Mouse (Mus musculus) c-Kit-positive CD71-positive TER-119-negative erythroid progenitor cells, embryonic 14.5 days (primary cell): ENCODE results near the gene Stum.
"Not testable (repeated sequence)": the region's sequence is repeated elsewhere in the genome, so short reads cannot be mapped to it uniquely, and the experiment has no call there.

ENCODE experiments used
- DNase-seq: peaks from one replicate; pipeline ENCODE4 v3.0.0-alpha.2; 2013; ENCODE audit warnings: low read depth

The Stum gene

DNA sequence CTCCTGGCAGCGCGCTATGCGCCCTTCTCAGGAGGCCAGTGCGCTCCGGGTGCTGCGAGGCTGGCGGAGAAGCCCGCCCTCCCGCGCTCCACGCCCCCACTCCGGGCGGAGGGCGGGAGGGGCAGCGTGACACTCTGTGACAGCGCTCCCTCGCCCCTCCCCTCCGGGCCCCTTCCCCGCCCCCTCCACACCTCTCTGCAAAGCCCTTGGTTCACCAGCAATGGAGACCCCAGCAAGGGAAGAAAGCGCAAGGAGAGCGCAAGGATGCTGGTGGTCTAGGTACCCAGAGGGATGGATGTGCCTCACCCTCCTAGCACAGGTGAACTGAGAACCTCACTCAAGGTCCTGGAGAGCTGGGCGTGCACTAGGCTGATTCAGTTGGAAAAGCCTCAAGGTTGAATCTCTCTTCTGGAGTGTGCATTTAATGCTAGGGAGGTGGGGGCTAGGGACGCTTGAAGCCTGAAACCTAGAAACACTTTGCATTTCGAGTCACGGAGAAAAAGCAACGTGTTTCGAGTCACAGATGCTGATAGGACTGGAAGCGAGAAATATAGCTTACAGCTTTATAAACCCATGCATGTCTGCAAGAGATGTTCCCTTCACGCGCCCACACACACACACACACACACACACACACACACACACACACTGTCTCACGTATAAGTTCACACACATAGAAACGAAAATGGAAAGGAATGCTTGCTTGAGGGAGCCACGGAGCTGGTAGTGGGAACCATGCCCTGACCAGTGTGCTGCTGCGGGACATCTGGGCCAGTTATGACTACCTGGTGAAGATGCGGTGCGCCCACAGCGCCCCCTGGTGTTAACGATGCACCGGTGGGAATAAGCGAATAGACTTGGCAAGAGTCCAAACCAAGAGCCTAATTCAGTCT, at the start of gene Stum:
TSS of gene Stum (minus strand) at position 106 of the 893 bp plus-strand sequence.
- peak; percentile 44 for DNase-seq

GRCm38 (mm10) chr1:180532671-180533070, 49.4 kb upstream of the Stum start:
- DNase-seq: no peak

GRCm38 (mm10) chr1:180530457-180531263, 47.4 kb upstream of the Stum start:
- DNase-seq: no peak

GRCm38 (mm10) chr1:180529847-180530246, 46.5 kb upstream of the Stum start:
- DNase-seq: no peak

- no peak for DNase-seq
Observed at GRCm38 (mm10) chr1:180525301-180525700, 42.0 kb upstream of the Stum start.

DNA sequence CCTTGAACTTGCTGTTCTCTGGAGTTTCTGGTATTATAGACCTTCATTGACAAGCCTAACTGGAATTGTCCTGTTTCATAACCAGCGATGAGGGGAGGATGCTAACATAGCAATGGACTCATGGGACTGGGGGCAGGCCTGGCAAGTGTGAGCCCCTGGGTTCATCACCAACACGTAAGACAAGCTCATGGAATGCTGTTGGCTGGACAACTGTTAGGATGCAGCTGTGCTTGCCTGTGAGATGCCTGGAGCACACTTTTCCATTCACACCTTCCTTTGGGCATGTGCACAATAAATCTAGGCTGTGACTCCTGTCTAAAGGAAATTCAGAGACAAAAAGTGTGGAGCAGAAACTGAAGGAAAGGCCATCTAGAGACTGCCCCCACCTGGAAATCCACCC, 40.0 kb upstream of the Stum start:
- DNase-seq: no peak

- DNase-seq: no peak
Observed at GRCm38 (mm10) chr1:180520190-180520589, 36.9 kb upstream of the Stum start.

GRCm38 (mm10) chr1:180519520-180519919, 36.2 kb upstream of the Stum start:
- DNase-seq: no peak

GRCm38 (mm10) chr1:180518899-180519298, 35.6 kb upstream of the Stum start:
- DNase-seq: not testable (repeated sequence)

- no peak for DNase-seq
Observed at GRCm38 (mm10) chr1:180518412-180518811, 35.1 kb upstream of the Stum start.

DNA sequence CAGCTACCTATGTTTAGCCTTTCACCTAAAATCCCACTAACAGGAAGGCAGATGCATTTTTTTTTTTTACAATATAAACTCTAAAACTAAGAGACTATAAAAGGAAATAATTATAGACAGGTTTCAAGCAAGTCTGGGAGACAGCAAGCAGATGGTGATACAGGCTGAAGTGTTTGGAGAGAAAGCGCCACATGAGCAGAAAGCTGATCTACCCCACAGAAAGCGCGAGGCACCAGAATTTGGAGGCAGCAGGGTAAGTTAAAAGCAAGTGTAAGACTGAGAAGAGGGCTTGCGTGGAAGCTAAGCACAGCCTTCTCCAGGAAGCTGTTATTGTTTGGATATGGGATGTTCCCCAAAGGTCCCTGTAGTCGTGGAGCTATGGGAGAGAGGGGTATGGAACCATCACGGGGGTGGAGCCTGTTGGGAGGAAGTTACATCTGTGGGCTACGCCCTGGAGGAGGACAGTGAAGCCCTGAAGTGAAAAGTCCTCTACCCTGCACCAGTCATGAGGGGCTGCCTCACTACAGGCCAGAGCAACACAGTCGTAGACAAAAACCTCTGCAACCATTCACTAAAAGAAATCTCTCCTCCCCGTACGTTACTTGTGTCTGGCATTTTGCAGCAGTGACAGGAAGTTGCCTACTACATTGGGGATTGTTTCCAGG, 34.2 kb upstream of the Stum start:
- no peak for DNase-seq

GRCm38 (mm10) chr1:180514077-180514476, 30.8 kb upstream of the Stum start:
- no peak for DNase-seq

DNA sequence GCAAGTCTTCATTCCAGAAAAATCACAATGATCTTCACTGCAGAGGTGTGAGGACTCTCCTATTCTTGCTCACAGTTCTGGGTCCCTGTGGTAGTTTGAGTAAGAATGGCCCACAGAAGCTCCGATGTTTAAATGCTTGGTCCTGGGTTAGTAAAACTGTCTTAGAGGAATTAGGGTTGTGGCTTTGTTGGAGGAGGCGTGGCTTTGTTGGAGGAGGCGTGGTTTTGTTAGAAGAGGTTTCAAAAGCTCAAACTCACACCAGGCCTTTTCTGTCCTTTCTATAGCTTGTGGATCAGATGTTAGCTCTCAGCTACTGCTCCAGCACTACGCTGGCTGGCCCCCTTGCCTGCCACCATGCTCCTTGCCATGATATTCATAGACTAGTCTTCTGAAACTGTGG, 27.6 kb upstream of the Stum start:
- peak; percentile 28 for DNase-seq

- no peak for DNase-seq
Observed at GRCm38 (mm10) chr1:180510442-180510841, 27.1 kb upstream of the Stum start.

DNA sequence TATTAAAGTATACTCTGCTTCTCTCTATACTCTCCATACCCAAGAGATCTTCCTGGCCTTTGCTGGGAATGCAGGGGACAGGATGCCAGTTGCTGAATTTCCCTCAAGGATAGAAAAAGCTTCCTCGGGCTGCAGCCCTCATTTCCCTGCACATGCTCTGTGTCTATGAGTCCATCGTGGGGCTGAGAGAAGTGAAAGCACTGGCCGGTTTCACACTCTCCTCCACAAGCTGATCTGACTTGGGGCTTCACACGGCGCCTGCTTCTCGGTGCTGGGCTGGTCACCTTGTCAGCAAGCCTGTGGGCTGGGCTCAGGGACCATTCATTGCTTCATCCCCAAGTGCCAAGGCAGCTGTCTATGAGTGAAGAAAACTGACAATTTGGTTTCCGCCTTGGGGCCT, 25.4 kb upstream of the Stum start:
- no peak for DNase-seq

- DNase-seq: no peak
Observed at GRCm38 (mm10) chr1:180507291-180507791, 24.0 kb upstream of the Stum start.

- no peak for DNase-seq
Observed at GRCm38 (mm10) chr1:180506341-180506740, 23.0 kb upstream of the Stum start.

DNA sequence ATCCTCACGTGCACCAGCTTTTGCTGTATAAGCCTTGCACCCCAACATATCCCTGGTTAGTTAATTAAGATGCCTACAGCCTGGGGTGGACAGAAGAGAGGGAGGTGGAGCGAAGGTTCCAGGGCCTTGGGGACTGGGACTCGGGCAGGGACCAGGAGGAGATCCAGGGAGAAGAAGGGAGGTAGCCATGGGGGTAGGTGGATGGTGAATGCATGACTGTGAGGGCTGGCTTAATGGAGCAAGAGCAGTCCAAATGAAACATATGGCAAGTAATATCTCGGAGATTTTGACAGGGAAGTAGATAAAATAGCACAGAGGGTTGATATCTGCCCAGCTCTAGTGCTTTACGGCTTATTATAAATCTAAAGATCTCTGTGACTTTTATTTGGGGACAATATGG, 21.6 kb upstream of the Stum start:
- no peak for DNase-seq

GRCm38 (mm10) chr1:180503484-180503883, 20.2 kb upstream of the Stum start:
- no peak for DNase-seq

- DNase-seq: no peak
Observed at GRCm38 (mm10) chr1:180502566-180502965, 19.3 kb upstream of the Stum start.

- DNase-seq: no peak
Observed at GRCm38 (mm10) chr1:180500641-180501040, 17.3 kb upstream of the Stum start.

DNA sequence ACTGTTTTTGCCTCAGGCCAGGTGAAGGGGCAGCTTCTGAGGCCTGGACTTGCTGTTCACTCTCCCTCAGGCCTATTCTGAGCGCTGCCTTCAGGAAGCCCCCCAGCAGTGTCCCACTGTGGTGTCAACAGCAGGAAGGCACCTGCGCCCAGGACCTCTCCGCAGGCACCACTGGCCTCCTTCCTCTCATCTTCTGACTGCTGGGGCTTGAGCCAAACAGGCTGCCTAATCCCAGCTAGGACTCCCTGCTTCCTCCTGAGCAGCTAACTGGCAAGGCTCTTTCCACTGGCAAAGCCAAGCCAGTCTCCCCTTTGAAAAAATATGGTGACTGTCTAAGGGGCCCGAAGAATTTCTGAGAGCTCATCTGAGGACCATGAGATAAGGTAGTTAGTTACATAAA, 16.9 kb upstream of the Stum start:
- DNase-seq: no peak
